Mouse (Mus musculus) midbrain, embryonic 11.5 days (tissue): ENCODE results near the gene Naa15. TPM values are rescaled to one million over a fixed set of nuclear protein-coding genes. Genes with fewer than 3 reads are reported as not detected.
A peak's percentile ranks its signal among the peaks of the same experiment; 100 is the strongest.

Experiments used
- ATAC-seq: fragments of 200-750 bp; cut with Nextera tagmentation; 2 replicates; pipeline ENCODE4 v1.8.0; 2017; ENCODE audit warnings: moderate TSS enrichment, moderate library complexity; ENCODE audit not compliant: low FRiP score
- DNase-seq: peaks from one replicate; pipeline ENCODE4 v3.0.0; 2015; ENCODE audit warnings: low spot score; ENCODE audit errors: missing footprints
- H3K27ac ChIP-seq: fragments of 300-500 bp; sonication (generic); 2 replicates; pipeline ENCODE4 v1.5.1; 2014; ENCODE audit warnings: low read depth, low read length
- H3K27me3 ChIP-seq: fragments of 300-500 bp; sonication (generic); 2 replicates; pipeline ENCODE4 v1.6.1; 2014; ENCODE audit warnings: mild to moderate bottlenecking, low read length, moderate library complexity, mixed read lengths; ENCODE audit not compliant: control insufficient read depth, insufficient read depth
- H3K36me3 ChIP-seq: fragments of 300-500 bp; sonication (generic); 2 replicates; pipeline ENCODE4 v1.6.1; 2014; ENCODE audit warnings: mild to moderate bottlenecking, low read length, moderate library complexity, mixed read lengths; ENCODE audit not compliant: control insufficient read depth, insufficient read depth
- H3K4me1 ChIP-seq: fragments of 300-500 bp; sonication (generic); 2 replicates; pipeline ENCODE4 v1.6.1; 2014; ENCODE audit warnings: low read length; ENCODE audit not compliant: control insufficient read depth, insufficient read depth
- H3K4me2 ChIP-seq: fragments of 300-500 bp; sonication (generic); 2 replicates; pipeline ENCODE4 v1.6.1; 2014; ENCODE audit warnings: mild to moderate bottlenecking, moderate library complexity
- H3K4me3 ChIP-seq: fragments of 300-500 bp; sonication (generic); 2 replicates; pipeline ENCODE4 v1.5.1; 2014; ENCODE audit warnings: low read depth, low read length
- H3K9ac ChIP-seq: fragments of 300-500 bp; sonication (generic); 2 replicates; pipeline ENCODE4 v1.6.1; 2014; ENCODE audit warnings: low read length
- H3K9me3 ChIP-seq: fragments of 300-500 bp; sonication (generic); 2 replicates; pipeline ENCODE4 v1.6.1; 2016; ENCODE audit warnings: low read length; ENCODE audit not compliant: control insufficient read depth
- WGBS: fragments of 180-500 bp; shearing (Covaris S2); extraction: QIAGEN DNeasy Blood & Tissue Kit; methylation state at CpG from one replicate; pipeline ENCODE4 v1.1.7; 2014; 5-methylcytosine and 5-hydroxymethylcytosine counted together
- polyA plus RNA-seq: library from polyadenylated mRNA; unstranded; fragments of >200 nt; fragmentation: Nextera tagmentation; extraction: Ambion mirVana; gene quantifications from 2 replicates; pipeline ENCODE4 v1.2.1, GENCODE M21; 2014

Gene Naa15
- polyA plus RNA-seq, 1 experiment from 2014 or later, result 54.5 TPM

DNA sequence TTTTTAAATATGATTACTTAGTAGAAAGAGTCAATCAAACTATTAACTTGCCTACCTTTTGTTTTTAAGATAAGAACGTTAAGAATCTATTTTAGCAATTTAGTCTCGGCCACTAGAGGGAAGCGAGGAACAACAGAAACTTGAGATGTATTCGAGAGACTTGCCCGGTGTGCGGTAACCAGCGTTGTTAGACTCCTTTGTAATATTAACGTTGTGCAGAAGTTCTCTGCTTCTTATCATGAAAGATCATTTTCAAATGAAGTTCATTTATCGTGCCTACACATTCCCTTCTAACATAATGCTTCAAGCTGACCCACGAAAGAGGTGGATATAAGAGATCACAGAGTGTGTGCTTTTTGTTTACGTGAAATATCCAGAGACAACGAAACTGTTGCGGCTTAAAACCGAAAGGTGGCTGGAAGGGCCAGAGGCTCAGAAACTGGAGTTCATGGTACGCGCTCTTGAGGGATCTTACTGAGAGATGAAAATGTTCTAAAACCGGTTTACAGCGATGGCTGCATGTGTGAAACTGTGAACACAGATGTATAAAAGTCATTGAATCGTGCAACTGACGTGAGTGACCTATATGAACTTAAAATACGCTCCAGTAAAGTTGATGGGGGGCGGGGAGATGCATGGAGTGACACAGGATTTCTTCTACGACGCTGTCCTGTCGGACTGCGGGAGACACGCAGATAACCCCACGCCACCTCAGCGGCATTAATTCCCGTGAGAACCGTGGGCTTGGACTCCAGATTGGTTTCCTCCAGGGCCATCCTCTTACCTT lies 36.9 kb upstream of the Naa15 start:
- ATAC-seq (no peak), DNase-seq (no peak)
- H3K27ac ChIP-seq, result no peak overlapping the region
- H3K9ac ChIP-seq, result peak overlapping the region; percentile 47; the same call in 1 of the 2 replicates
- no peaks in the 10 kb centered on the region for H3K9me3 ChIP-seq
- H3K4me1 ChIP-seq, result peaks cover 2% of the 10 kb centered on the region; the same call in 1 of the 2 replicates
- no peak overlapping the region for H3K4me3 ChIP-seq
- no peaks in the 10 kb centered on the region for H3K36me3 ChIP-seq
- no peaks in the 10 kb centered on the region for H3K27me3 ChIP-seq
- WGBS, result 50% methylated on average over 31 of the region's 31 CpGs
- peak overlapping the region; percentile 20 for H3K4me2 ChIP-seq

DNA sequence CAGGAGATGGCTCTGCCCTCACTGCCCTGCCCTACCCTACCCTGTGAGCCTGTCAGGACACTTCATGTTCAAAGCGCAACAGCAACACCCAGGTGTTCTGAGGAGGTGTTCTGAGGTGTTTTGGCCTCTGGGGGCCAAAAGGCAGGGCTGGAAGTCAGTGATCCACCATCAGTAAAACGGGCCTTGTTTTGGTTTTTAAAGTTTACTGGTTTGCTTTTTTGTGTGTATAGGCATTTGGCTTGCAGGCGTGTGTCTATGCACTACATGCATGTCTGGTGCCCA lies 36.3 kb upstream of the Naa15 start:
- Histone ChIP-seq H3K27ac (no peak overlapping the region), H3K36me3 (no peaks in the 10 kb centered on the region), H3K4me3 (no peak overlapping the region), H3K4me2 (peak overlapping the region; percentile 20; the same call in 1 of the 2 replicates), H3K9ac (no peak overlapping the region), H3K27me3 (no peaks in the 10 kb centered on the region), H3K9me3 (no peaks in the 10 kb centered on the region), H3K4me1 (peaks cover 2% of the 10 kb centered on the region; the same call in 1 of the 2 replicates)
- ATAC-seq, result peak; percentile 44; the same call in 1 of the 2 replicates
- 89% methylated on average over 3 of the region's 3 CpGs for WGBS
- DNase-seq, result no peak

DNA sequence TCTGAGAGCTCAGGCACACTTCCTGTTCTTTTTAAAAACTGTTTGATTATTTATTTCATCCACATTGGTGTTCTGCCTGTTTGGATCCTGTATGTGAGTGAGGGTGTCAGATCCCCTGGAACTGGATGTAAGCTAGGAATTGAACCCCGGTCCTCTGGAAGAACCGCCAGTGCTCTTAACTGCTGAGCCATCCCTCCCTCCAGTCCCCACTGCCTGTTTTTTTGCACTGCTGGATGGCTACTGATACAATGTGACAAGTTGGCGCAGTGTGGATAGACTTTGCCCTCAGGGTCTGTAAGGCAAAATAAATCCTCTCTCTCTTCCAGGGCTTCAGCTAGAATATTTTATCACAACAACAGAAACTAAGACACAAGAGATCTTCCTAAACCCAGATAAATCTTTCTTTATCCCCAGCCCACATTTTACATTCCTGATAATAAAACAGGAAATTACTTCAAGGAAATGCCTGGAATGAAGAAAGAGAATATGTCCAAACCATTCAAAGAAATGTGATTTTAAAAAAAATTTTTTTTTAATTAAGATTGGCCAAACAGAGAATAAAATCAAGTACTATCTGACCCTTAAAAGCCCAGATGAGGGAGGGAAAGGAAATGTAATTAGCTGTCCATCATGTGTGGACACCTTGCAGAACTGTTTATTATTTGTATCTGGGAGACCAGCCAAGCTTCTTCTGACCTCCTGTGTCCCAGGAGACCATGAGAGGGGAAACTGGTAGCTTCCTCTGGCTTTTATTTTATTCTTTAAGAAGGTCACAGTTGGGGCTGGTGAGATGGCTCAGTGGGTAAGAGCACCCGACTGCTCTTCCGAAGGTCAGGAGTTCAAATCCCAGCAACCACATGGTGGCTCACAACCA lies 34.9 kb upstream of the Naa15 start:
- no peak overlapping the region for H3K4me3 ChIP-seq

GRCm38 (mm10) chr3:51380660-51381014 lies 34.3 kb upstream of the Naa15 start:
- Histone ChIP-seq H3K4me2 (no peak overlapping the region), H3K27ac (no peak overlapping the region), H3K9me3 (no peaks in the 10 kb centered on the region), H3K4me1 (peaks cover 2% of the 10 kb centered on the region; the same call in 1 of the 2 replicates), H3K4me3 (no peak overlapping the region), H3K27me3 (no peaks in the 10 kb centered on the region), H3K36me3 (no peaks in the 10 kb centered on the region), H3K9ac (no peak overlapping the region)
- WGBS, result 72% methylated on average over 2 of the region's 5 CpGs
- ATAC-seq, result no peak
- no peak for DNase-seq

More for the DNA sequence above, 34.9 kb upstream of the Naa15 start:
- Histone ChIP-seq H3K9me3 (no peaks in the 10 kb centered on the region), H3K27me3 (no peaks in the 10 kb centered on the region), H3K9ac (no peak overlapping the region), H3K27ac (no peak overlapping the region), H3K36me3 (no peaks in the 10 kb centered on the region), H3K4me1 (peaks cover 2% of the 10 kb centered on the region; the same call in 1 of the 2 replicates), H3K4me2 (no peak overlapping the region)
- no peak for ATAC-seq
- 81% methylated on average over 5 of the region's 5 CpGs for WGBS
- DNase-seq, result no peak

- H3K4me1 ChIP-seq, result no peaks in the 10 kb centered on the region; the same call in none of the 2 replicates
- H3K27me3 ChIP-seq, result no peaks in the 10 kb centered on the region
- H3K9ac ChIP-seq, result no peak overlapping the region
- no peak overlapping the region for H3K4me3 ChIP-seq
- no peaks in the 10 kb centered on the region for H3K9me3 ChIP-seq
- H3K27ac ChIP-seq, result no peak overlapping the region
- ATAC-seq (peak; percentile 66; the same call in 1 of the 2 replicates), DNase-seq (no peak)
- no peak overlapping the region for H3K4me2 ChIP-seq
- H3K36me3 ChIP-seq, result no peaks in the 10 kb centered on the region
- WGBS, result 21% methylated on average over 12 of the region's 12 CpGs
Observed at GRCm38 (mm10) chr3:51383409-51383808, 31.5 kb upstream of the Naa15 start.

- H3K4me1 ChIP-seq, result peaks cover 3% of the 10 kb centered on the region; the same call in 1 of the 2 replicates
- no peak overlapping the region for H3K27ac ChIP-seq
- H3K4me3 ChIP-seq, result no peak overlapping the region
- H3K36me3 ChIP-seq, result no peaks in the 10 kb centered on the region
- no peaks in the 10 kb centered on the region for H3K9me3 ChIP-seq
- DNase-seq (peak; percentile 80), ATAC-seq (no peak)
- WGBS, result 45% methylated on average over 12 of the region's 12 CpGs
- H3K9ac ChIP-seq, result no peak overlapping the region
- H3K27me3 ChIP-seq, result no peaks in the 10 kb centered on the region; the same call in 1 of the 2 replicates
- no peak overlapping the region for H3K4me2 ChIP-seq
Observed at GRCm38 (mm10) chr3:51386441-51387133, 28.4 kb upstream of the Naa15 start.

DNA sequence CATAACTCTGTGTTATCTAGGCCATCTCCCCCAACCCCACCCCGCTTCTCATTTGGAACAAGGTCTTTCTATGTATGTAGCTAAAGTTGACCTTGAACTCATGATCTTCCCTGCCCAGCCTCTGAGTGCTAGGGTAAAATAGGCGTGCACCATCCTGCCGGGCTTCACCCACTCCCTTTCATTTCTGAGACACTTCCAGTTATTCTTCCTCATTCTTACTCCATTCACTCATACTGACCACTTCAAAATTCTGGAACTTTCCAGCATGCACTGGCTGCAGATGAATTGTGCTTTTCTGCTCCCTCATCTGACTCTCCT lies 27.9 kb upstream of the Naa15 start:
- no peak for DNase-seq
- 75% methylated on average over 3 of the region's 3 CpGs for WGBS
- peaks cover 3% of the 10 kb centered on the region; the same call in 1 of the 2 replicates for H3K4me1 ChIP-seq
- ATAC-seq, result no peak
- H3K27me3 ChIP-seq, result no peaks in the 10 kb centered on the region; the same call in 1 of the 2 replicates
- no peaks in the 10 kb centered on the region for H3K36me3 ChIP-seq
- H3K4me2 ChIP-seq, result no peak overlapping the region
- no peak overlapping the region for H3K4me3 ChIP-seq
- no peak overlapping the region for H3K27ac ChIP-seq
- no peak overlapping the region for H3K9ac ChIP-seq
- no peaks in the 10 kb centered on the region for H3K9me3 ChIP-seq

DNA sequence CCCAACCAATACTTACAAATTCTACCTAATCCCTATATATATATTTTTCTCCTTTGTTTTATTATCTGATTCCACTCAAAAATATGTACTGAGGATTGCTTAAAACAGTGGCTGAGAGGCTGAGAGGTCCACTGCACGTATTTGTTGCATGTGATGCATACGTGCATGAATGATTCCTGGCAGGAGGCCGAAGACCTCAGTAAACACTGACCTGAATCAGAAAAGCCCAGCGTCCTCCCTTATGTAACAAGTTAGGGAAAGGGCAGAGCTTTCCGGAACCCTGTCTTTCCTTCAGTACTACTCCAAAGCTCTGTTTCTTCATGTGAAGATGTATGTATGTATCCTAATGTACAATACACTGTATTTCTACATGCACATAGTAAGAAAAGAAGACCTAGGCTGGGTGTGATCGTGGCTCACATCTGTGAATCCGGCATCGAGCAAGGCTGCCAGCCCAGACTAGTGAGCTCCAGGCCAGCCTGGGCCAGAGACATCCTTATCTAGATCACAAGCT lies 27.0 kb upstream of the Naa15 start:
- Histone ChIP-seq H3K9me3 (no peaks in the 10 kb centered on the region), H3K4me2 (no peak overlapping the region), H3K36me3 (no peaks in the 10 kb centered on the region), H3K4me1 (peaks cover 3% of the 10 kb centered on the region; the same call in 1 of the 2 replicates), H3K9ac (no peak overlapping the region), H3K4me3 (no peak overlapping the region), H3K27ac (no peak overlapping the region), H3K27me3 (no peaks in the 10 kb centered on the region; the same call in 1 of the 2 replicates)
- WGBS, result 47% methylated on average over 8 of the region's 8 CpGs
- ATAC-seq, result no peak
- peak; percentile 81 for DNase-seq
